Mouse (Mus musculus): Measurements from ENCODE around the gene Ctrb1.

- TF ChIP-seq TAL1 (IDR thresholded peaks at IDR 0.05; ENCODE audit: low read length) (no peak), GATA1 (IDR thresholded peaks at IDR 0.05; ENCODE audit: low read length) (no peak)
These were observed 44.5 kb upstream of the Ctrb1 start for GRCm38 (mm10) chr8:111735335-111735761.

Data from erythroblast, embryonic 14.5 days (primary cell).